Mouse (Mus musculus) ES-E14 (cell line): ENCODE data around the gene Parm1.

Source experiments
- CHD2 ChIP-seq: IDR thresholded peaks from 2 replicates; pipeline ENCODE4 v1.6.1; 2014; ENCODE audit warnings: mild to moderate bottlenecking, low read depth, low read length, inconsistent platforms
- HCFC1 ChIP-seq: IDR thresholded peaks from 2 replicates; pipeline ENCODE4 v1.6.1; 2012; ENCODE audit warnings: low read length, inconsistent platforms, borderline replicate concordance; ENCODE audit not compliant: insufficient read depth
- ZC3H11A ChIP-seq: IDR thresholded peaks from 2 replicates; pipeline ENCODE4 v1.6.1; 2012; ENCODE audit warnings: low read depth, mild to moderate bottlenecking, inconsistent platforms, low read length, borderline replicate concordance
- ZNF384 ChIP-seq: IDR thresholded peaks from 2 replicates; pipeline ENCODE4 v1.6.1; 2012; ENCODE audit warnings: low read depth, low read length, inconsistent platforms

DNA sequence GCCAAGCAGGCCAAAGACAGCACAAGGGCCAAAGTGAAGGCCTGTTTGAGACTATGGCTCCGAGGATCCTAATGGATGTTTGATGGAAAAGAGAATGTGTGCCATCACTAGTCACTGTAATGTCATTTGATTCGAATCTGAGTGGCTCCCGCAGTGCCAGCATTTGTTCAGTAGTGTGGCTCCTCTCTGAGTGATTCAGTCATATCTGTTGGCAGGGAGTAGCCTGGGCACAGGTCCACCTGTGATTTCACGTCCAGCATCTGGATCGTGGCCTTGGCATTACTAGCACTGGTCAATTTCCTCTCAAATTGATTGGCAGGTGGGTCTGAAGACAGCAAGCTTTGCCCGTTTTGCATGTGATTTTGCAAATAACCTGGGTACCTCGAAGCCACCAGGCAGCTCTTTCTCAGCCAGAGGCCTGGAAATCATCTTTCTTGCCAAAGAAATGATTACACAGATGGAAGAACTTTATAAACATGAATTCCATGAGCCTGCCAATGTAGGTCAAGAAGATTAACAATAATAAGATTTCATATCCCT lies 41.7 kb downstream of the Parm1 start:
- TF ChIP-seq ZNF384 (no peak), HCFC1 (no peak), ZC3H11A (no peak), CHD2 (no peak)
